Mouse (Mus musculus) kidney, adult 9 months (tissue): ENCODE measurements around the gene Plk3.
A peak's percentile ranks its signal among the peaks of the same experiment; 100 is the strongest.

Source experiments
- DNase-seq: peaks from one replicate; pipeline ENCODE4 v3.0.0; 2022

Plk3 gene

GRCm38 (mm10) chr4:117138295-117139216 lies 4.8 kb upstream of the Plk3 start:
- no peak for DNase-seq

- DNase-seq, result peak; percentile 98
These were observed 2.3 kb upstream of the Plk3 start for GRCm38 (mm10) chr4:117136034-117136433.

DNA sequence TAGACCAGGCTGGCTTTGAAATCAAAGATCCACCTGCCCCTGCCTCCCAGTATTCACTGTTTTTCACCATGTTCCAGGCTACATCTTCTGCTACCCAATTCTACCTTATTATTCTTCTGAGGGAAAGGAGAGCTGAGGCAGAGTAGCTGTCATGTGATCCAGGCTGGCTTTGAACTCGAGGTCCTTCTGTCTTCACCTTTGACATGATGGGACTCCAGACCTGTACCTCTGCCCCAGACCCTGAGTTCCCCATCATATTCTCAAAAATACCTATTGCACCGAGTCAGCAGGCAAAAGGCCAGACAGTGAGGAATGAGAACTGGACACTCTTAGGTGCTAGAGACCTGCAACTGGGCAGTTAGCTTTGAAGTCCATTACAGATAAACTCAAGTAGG lies 835 bp upstream of the Plk3 start:
- DNase-seq, result peak; percentile 50

DNA sequence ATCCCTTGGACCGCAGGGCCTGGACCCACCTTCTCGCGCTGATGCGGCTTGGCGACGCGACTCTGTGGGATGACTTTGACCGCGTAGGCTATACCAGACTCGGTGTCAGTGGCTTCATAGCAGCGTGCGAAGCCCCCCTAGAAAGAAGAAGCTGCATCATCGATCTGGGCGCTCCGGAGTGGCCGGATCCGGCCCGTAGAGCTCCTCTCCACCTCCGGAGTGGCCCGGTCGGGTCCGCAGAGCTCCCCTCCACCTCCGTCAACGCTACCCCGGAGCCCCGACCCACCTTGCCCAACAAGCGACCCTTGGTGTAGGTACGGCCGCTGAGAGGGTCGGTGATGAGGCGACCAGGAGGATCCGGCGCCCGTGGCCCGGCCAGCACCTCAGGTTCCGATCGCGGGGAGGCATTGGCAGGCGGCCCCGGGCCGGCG lies 382 bp downstream of the Plk3 start:
- DNase-seq, result no peak

DNA sequence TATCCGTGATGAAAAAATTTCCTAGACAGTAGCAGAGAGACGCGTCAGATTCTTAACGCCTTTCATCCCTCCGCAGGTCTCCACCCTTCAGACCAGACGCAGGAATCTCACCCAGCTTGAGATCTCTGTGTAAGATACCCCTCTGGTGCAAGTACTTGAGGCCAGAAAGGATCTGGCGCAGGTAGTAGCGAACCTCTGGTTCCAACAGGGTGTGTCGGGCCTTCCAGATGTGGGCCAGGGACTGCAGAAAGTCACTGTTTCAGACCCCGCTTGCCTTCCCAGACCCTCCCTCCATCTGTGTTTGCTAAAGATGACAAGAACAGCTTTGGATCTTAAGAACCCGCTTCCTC lies 994 bp downstream of the Plk3 start:
- no peak for DNase-seq

- DNase-seq, result no peak
These were observed 1.6 kb downstream of the Plk3 start for GRCm38 (mm10) chr4:117131890-117132793.

DNA sequence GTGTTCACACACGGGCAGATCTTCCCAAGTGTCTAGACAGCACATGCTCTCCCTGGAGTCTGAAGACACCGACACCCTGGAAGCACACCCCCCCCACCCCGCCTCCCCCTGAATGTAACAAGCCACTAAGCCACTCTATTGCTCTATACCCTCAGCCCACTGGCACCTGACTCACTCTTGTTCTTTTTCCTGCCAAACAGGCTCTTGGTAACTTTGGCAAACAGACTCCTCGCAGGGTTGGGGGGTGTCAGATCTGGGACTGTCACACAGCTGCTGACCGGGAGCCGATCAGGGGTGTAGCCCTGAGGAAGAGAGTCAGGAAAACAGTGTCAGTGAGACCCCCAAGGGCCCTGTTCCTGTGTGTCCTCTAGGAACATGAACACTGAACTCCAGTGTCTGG lies 2.6 kb downstream of the Plk3 start:
- DNase-seq, result no peak

DNA sequence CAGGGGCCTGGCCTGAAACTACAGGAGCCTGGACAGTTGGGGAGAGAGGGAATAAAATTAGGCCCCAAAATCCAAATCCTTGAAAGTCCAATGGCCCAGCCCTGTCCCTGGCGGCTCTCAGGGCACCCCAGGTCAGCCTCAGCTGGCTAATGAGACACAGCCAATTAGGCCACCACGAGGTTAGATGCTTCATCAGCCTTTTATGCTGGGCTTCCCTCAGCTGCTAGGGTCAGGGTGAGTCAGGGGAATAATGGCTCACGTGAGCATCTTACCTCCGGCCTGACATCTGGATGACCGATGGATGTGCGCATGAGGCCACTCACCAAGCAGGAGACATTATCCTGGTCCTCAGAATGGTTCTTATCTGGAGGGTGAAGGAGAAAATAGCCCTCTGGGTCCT lies 3.0 kb downstream of the Plk3 start:
- DNase-seq, result peak; percentile 42

- DNase-seq, result no peak
These were observed 5.6 kb downstream of the Plk3 start for GRCm38 (mm10) chr4:117127991-117128686.

DNA sequence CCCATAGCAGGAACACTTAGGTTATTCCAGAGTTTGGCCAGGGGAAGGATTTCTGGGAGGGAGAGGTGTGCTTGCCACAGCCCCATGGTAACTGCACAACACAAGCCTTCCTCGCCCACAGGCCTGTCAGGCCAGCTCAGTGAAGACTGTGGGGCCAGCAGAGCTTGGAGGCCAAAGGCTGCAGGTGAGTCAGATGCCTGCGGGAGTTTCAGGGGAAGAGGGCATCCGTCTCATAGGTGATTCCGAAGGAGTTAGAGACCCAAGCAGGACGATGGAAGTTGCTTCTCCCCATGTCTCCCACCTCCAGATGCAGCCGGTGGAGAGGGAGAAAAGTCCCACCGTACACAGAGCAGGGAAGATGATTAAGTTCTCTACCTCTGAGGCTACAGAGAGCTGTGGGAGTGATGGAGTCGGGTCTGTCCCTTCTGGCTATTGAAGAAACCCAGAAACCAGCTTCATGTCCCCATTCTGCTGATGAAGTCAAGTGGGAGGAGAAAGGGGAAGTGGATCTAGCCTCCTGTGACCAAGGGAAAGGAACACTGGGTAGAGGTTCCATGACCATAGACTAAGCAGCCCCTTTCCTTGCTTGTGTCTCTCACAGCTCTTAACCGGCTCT lies 7.0 kb downstream of the Plk3 start, which contains the start of gene Tctex1d4:
TSS of gene Tctex1d4 (plus strand) at position 120 of the 616 bp plus-strand sequence.
- no peak for DNase-seq

GRCm38 (mm10) chr4:117125910-117126674 lies 7.7 kb downstream of the Plk3 start:
- DNase-seq, result peak; percentile 84

DNA sequence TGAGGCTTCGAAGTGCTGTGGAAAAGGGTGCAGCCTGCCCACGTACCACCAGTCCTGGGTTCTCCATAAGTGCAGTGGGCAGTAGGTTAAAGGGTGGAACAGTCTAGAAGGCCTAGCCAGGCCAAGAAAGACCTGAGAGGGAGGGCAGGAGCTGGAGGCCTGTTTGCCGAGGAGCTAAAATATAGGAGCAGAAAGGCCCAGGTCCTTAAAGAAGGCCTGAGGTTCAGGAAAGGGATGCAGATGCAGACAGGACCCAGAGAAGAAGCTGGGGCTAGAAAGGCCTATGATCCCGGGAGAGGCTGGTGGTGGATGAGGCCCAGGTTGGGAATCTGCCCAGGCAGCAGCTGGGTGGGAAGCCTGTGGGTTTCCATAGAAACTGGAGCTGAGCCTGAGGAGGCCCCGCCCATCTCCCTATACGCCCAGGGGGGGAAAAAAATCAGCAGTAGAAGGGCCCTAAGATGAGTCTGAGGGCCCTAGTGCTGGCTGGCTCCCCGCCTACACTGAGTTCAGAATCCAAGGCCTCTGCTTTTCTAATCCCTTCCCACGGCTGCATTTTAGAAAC lies 8.3 kb downstream of the Plk3 start, which contains the start of gene Btbd19:
TSS of gene Btbd19 (minus strand) at position 378 of the 562 bp plus-strand sequence.
- DNase-seq, result peak; percentile 56

DNA sequence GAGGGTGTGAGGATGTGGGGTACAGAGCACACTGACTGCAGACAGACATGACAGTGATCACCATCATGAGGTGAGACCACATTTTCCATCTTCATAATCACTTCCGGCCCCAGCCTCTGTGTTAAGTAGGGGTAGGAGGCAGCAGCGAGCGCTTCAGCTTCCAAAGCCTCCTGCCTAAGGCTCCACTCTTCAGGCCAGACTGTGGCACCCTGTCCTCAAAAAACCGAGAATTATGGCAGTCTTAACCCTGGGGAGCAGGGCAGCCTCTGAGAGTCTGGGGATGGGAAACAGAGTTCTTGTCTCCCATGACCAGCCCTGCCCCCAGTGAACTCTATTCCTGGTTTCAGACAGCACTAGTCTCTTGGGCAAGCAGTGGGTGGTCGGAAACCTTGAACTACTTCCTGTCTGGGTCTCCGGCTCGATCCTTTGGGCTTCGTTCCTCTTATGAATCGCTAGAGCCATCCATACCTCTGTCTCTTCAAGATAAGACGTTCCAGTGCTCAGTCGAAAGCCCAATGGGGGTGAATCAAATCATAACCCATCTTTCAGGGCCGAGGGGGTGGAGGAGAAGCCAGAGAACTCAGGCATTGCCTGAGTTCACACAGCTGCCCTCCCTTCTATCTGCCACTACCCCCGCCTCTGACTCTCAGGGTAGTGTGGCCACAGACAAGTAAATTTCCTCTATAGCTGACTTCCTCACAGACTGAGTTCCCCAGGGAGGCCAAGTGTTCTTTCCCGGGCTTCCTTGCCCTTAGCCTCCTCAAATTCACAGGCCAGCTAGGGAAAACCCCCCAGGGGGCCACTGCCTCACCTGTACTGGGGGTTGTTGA lies 9.0 kb downstream of the Plk3 start:
- DNase-seq, result peak; percentile 49

GRCm38 (mm10) chr4:117124218-117124517 lies 9.6 kb downstream of the Plk3 start:
- no peak for DNase-seq

DNA sequence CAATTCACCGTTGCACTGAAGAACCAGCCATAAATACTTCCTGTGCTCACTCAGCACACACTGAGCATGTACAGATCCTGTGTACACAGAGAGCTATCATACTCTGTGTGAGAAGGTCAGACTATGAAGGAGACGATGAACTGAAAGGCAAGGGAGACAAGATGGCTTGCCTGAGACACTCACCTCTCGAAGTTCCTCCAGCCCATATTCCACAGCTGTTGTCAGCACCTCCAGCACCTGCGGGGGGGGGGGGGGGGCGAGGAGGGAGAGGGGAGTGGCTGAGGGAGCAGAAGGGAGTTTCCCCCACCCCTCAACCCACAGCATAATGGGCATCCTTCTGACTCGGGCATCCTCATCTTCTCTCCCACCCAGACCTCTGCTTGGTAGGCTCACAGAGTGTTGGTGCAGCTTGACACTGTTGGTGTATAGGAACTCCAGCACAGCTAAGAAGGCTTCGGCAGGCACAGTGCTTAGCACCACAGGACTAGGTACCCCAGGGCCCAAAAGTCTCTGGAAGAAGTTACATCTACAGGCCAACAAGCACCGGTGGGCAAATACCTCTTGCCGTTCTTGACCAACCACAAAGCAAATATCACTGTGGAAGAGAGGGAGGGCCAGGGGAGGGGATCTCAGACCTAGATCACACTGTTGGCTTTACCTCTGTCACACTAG lies 10.1 kb downstream of the Plk3 start:
- no peak for DNase-seq

DNA sequence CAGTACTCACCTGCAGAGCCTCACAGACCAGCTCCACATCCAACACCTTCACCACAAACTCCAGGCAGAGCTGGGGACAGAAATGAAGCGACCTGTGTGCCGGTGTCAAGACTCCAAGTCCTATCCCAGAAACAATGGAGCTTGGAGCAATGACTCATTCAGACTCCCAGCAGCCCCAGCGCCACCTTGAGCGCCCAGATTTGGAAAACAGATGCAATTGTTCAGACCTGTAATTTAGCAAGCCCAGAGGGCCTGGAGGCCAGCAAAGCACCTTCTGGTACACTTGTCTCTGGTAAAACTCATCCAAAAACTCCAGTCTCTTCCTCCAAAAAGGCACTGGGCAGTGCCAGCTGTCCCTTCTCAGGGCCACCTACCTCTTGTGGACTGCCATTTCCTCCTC lies 11.6 kb downstream of the Plk3 start:
- no peak for DNase-seq

- DNase-seq, result peak; percentile 98
These were observed 13.0 kb downstream of the Plk3 start for GRCm38 (mm10) chr4:117120445-117121414.

DNA sequence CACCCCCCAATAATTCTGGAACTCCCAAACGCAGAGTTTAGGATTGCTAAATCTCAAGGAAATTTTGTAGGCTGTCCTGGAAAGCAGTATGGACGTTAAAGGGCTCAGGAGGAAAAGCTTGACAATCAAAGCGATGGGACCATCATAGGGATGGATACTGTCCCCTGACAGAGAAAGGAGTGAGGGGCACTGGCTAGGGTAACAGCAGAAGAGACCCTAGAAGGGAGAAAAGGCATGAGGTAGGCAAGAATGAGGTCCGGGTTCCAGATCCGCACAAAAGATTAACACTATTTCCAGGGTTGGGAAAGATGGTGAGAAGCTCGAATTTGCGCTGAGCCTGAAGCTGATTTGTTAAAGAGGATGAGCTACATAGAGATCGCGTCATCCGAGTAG lies 13.7 kb downstream of the Plk3 start:
- no peak for DNase-seq

DNA sequence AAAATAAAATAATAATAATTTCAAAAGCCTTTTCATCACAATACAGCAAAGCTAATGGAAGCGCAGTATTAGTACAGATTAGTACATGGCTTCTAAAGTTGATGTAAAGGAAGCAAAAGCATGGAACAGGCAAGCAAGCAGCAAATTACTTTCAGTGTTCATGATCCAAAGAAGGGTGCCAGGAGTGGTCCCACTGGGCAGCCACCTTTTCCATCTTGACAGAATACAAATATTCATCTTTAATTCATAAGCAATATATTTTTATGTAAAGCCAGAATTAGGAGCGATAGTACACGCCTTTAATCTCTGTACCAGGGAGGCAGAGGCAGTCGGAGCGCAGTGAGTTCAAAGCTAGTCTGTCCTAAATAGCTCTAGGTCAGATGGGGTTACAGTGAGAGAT lies 14.1 kb downstream of the Plk3 start:
- DNase-seq, result no peak
